Mouse (Mus musculus): ENCODE data around the gene 4930432M17Rik. TPM values are rescaled to one million over a fixed set of nuclear protein-coding genes. Genes with fewer than 3 reads are reported as not detected.

Gene 4930432M17Rik
- not detected in 2 replicates for polyA plus RNA-seq (2015; fragmentation: Nextera tagmentation; extraction: Ambion mirVana)

DNA sequence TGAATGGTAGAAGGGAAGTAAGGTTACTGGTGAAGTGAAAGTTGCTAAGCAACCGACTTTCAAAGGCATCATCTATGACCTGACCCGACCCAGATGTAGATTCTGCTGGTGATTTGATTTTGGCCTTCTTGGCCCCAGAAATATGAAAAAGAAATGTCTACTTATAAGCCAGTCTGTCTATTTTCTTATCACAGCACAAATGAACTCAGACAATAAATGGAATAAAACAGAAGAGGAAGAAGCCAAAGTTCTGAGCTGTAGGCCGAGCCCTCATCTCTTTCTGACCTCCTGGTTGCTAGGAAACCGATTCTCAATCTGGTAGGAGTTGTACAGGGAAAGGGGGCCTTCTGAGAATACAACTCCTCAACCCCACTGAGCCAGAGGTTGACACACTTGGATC lies at the start of gene 4930432M17Rik:
TSS of gene 4930432M17Rik (plus strand) at position 301 of the 400 bp plus-strand sequence.

DNA sequence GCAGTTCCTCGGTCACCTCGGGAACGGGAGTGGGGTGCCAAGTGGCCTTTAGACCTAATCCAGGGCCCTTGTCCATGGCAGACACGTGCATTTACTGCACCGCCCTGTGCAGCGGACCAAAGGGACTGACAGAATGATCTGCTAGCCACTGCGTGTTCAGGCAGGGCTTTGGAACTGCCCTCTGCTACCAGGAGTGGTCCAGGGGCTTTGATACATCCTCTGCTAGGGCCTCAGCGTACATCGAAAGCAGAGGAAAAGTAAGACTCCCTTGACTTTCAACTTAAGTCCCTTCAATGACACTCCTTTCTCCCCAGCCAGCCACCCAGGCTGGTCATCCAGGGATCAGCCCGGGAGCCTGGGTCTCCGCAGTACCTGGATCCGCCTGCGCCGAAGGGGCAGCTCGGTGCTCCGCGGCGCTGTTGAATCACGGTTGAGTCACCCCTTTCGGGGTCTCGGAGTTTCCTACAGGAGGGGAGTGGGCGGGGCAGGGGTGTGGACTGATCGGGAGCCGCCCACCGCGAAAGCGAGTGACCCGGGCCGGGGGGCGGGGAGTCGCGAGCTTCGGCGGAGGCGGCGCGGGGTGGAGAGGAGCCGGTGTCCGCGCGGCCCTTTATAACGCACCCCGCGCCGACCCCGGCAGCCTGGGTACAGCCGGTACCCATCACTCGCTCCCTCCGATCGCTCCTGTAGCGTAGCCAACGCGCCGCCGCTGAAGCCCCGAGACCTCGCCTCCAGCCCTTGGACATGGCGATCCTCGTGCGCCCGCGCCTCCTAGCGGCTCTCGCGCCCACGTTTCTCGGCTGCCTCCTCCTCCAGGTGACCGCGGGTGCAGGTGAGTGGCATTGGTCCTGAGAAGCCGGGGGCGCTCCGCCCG lies 52.6 kb downstream of the 4930432M17Rik start, which contains the start of gene F3:
TSS of gene F3 (plus strand) at position 567 of the 874 bp plus-strand sequence.

Other genes starting within 250 kb of the 4930432M17Rik start
- 264 and 310 TPM in 2 replicates for gene Cnn3, start 244.3 kb upstream of the 4930432M17Rik start, polyA plus RNA-seq (2015; fragmentation: Nextera tagmentation; extraction: Ambion mirVana)
- 5.7 and 19.5 TPM in 2 replicates for gene Slc44a3, start 138.4 kb upstream of the 4930432M17Rik start, polyA plus RNA-seq (2015; fragmentation: Nextera tagmentation; extraction: Ambion mirVana)
- gene F3, start 52.8 kb downstream of the 4930432M17Rik start, polyA plus RNA-seq (2015; fragmentation: Nextera tagmentation; extraction: Ambion mirVana) = 10.2 and 13.5 TPM in 2 replicates
- 38.7 and 48.5 TPM in 2 replicates for gene Abcd3, start 144.5 kb downstream of the 4930432M17Rik start, polyA plus RNA-seq (2015; fragmentation: Nextera tagmentation; extraction: Ambion mirVana)